Mouse (Mus musculus) megakaryocyte progenitor cell, adult 5-6 weeks (primary cell): Measurements from ENCODE around the gene Elane. TPM values are rescaled to one million over a fixed set of nuclear protein-coding genes. Genes with fewer than 3 reads are reported as not detected.

Experiments
- ATAC-seq: replicated peaks from 2 replicates; pipeline ENCODE4 v1.8.0; 2016; ENCODE audit warnings: mild to moderate bottlenecking, moderate TSS enrichment, inconsistent platforms; ENCODE audit not compliant: poor library complexity
- total RNA-seq, 2 experiments: library from RNA; stranded (forward) in 1 of 2; stranded (reverse) in 1 of 2; fragments of 157-497, 149-512 nt in 1 of 2; fragments of 200-1000 nt in 1 of 2; gene quantifications; 2 replicates each; pipeline versions ENCODE4 v1.2.3 to v1.2.4; 2015 to 2017

Elane gene
- total RNA-seq (2015) (6,143 and 8,228 TPM in 2 replicates), total RNA-seq (2017) (2,359 and 2,989 TPM in 2 replicates)

- ATAC-seq, result peak; percentile 49
Observed at GRCm38 (mm10) chr10:79886054-79886453, at the start of gene Elane. Gene Elane, plus strand, starts transcription at chr10:79886247.

- no peak for ATAC-seq
Observed at GRCm38 (mm10) chr10:79836918-79837317, 49.1 kb upstream of the Elane start.

- no peak for ATAC-seq
Observed at GRCm38 (mm10) chr10:79838151-79838550, 47.9 kb upstream of the Elane start.

GRCm38 (mm10) chr10:79840091-79840490, 46.0 kb upstream of the Elane start:
- peak; percentile 29; the same call in 1 of the 2 replicates for ATAC-seq

GRCm38 (mm10) chr10:79840644-79841551, 45.1 kb upstream of the Elane start:
- ATAC-seq, result peak; percentile 75

- no peak for ATAC-seq
Observed at GRCm38 (mm10) chr10:79842322-79842721, 43.7 kb upstream of the Elane start.

GRCm38 (mm10) chr10:79843476-79843875, 42.6 kb upstream of the Elane start:
- ATAC-seq, result no peak

- ATAC-seq, result no peak
Observed at GRCm38 (mm10) chr10:79846553-79846952, 39.5 kb upstream of the Elane start.

GRCm38 (mm10) chr10:79849941-79850628, 36.0 kb upstream of the Elane start:
- no peak for ATAC-seq

GRCm38 (mm10) chr10:79851653-79852052, 34.4 kb upstream of the Elane start:
- no peak for ATAC-seq

GRCm38 (mm10) chr10:79852107-79852789, 33.8 kb upstream of the Elane start:
- ATAC-seq, result no peak

- ATAC-seq, result no peak
Observed at GRCm38 (mm10) chr10:79852827-79853226, 33.2 kb upstream of the Elane start.

GRCm38 (mm10) chr10:79853392-79853791, 32.7 kb upstream of the Elane start:
- 0 out of 2 replicates have a peak, but pooled peaks have one; percentile 5 for ATAC-seq

GRCm38 (mm10) chr10:79853860-79854795, 31.9 kb upstream of the Elane start, which contains the start of gene Ptbp1:
Gene Ptbp1, plus strand, starts transcription at chr10:79854427.
- peak; percentile 76 for ATAC-seq

- peak; percentile 2 for ATAC-seq
Observed at GRCm38 (mm10) chr10:79854801-79855541, 31.1 kb upstream of the Elane start.

GRCm38 (mm10) chr10:79855558-79856184, 30.4 kb upstream of the Elane start:
- no peak for ATAC-seq

GRCm38 (mm10) chr10:79856280-79856679, 29.8 kb upstream of the Elane start:
- ATAC-seq, result no peak

GRCm38 (mm10) chr10:79856704-79857451, 29.2 kb upstream of the Elane start:
- ATAC-seq, result no peak
